Mouse (Mus musculus): ENCODE measurements at regions not wholly inside any gene's neighbourhood (a gene's known extent, or its start where the extent isn't known, plus 50 kb on each side); places are given as distances from the start of the nearest gene placed in this dataset.

DNA sequence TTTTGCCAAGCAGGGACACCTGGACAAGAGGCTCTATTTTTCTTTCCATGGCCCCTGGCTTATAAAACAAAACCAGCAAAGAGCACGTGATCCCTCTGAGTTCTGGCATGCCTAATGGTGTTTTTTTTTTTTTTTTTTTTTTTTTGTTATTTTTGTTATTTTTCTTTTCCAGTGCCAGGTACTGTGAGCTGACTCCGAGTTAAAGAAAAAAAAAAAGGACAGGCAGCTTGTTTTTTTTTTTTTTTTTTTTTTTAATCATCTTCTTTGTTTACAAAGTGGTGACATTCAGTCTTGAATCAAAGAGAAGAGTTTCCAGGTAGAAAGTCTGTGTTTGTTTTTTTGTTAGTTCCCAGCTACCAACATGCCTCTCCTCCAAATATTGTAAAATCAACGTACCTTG, 263.8 kb downstream of the Bcl11a start:
- no peak for DNase-seq

GRCm38 (mm10) chr11:24342176-24342575, 264.3 kb downstream of the Bcl11a start:
- no peak for DNase-seq

- no peak for DNase-seq
Measured at GRCm38 (mm10) chr11:24342732-24343131, 264.9 kb downstream of the Bcl11a start.

GRCm38 (mm10) chr11:24347225-24347624, 269.4 kb downstream of the Bcl11a start:
- DNase-seq: no peak

DNA sequence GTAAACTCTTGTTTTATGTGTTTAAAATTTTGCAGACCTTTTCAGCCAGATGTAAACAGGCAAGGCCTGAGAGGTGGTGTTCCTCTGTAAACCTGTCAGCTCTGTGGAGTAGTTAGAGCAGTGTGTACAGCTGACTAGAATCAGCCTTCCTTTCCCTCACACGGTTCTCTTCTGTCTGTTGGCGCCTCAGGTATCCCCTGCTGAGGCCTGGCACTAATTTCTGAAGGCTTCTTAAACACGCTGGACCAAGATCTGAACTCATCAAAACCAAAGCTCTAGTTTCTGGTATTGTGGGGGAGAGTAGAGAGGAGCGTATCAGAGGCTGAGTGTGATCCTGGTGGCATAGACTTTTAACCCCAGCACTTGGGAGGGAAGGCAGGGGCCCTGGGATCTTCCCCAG, 270.9 kb downstream of the Bcl11a start:
- DNase-seq: no peak

- no peak for DNase-seq
Measured at GRCm38 (mm10) chr11:24349967-24350643, 272.2 kb downstream of the Bcl11a start.

- DNase-seq: peak; percentile 4
Measured at GRCm38 (mm10) chr11:24350839-24351238, 273.0 kb downstream of the Bcl11a start.

GRCm38 (mm10) chr11:24352071-24352470, 274.2 kb downstream of the Bcl11a start:
- DNase-seq: no peak

DNA sequence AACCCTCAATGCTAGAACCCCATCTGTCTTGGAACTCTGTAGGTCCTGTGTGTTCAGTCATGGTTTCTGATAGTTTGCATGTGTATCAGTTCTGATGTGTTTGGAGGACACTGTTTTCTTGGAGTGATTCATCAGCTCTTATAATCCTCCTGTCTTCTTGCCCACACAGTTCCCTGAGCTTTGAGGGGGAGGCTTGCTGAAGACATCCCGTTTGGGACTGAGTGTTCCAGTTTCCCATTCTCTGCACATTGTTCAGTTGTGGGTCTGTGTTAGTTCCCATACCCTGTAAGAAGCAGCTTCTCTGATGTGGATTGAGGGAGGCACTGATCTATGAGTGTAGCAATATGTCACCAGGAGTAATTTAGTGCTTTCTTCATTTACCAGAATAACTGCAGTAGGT, 275.2 kb downstream of the Bcl11a start:
- DNase-seq: no peak

DNA sequence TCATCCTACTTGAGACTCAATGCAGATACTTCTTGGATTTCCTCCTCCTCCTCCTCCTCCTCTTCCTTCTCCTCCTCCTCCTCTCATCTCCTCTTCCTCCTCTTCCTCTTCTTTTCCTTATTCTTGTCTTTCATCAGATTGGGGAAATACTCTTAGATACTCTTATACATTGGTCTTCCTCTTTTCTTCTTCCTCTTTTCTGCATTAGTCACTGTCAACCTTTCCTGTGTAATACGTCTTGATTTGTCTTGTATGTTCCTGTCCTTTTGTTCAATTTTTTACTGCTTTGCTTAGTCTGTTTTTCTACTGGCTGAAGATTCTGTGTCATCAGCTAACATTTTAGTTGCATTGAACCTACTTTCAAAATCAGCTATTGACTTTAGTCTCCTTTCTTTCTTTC, 279.5 kb downstream of the Bcl11a start:
- no peak for DNase-seq

DNA sequence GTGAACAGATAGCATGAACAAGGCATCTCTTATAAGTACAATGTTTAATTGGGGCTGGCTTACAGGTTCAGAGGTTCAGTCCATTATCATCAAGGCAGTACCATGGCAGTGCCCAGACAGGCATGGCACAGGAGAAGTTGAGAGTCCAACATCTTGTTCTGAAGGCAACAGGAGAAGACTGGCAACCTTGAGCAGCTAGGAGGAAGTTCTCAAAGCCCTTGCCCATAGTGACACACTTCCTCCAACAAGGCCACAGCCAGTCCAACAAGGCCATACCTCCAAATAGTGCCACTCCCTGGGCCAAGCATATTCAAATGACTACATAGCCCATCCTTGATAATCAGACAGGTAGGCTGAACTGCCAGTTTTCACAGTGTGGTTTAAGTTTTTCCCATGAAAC, 281.2 kb downstream of the Bcl11a start:
- no peak for DNase-seq

DNA sequence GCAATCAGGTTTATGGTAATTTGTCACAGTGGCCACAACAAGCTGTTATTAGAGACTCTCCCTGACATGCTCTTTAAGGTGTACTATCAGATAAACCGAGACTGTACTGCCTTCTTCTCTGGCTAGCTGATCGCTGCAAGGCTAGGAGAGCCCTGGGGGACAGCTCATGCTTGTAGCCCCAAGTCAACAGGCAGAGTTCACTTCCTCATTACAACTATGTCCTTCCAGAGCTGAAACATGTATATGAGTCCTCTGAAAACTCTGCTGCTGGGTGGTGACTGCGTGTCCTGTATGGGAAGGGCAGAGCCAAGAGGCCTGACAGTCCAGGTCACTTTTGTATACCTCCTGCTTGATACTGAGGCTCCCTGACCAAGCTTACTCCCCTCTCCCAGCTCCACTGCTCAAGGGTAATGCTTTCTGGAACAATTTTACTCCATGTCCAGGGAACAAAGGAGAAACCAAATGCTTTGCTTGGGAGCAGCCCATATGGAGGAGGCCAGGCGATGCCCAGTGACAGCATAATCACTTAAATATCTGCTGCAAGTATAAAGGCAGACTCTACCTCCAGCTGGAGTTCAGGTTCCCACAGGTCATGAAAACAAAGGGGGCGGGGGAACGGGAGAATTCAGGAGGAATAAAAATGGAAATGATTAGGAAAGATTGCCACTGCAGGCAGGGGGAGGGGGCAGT, 284.3 kb downstream of the Bcl11a start:
- no peak for DNase-seq

DNA sequence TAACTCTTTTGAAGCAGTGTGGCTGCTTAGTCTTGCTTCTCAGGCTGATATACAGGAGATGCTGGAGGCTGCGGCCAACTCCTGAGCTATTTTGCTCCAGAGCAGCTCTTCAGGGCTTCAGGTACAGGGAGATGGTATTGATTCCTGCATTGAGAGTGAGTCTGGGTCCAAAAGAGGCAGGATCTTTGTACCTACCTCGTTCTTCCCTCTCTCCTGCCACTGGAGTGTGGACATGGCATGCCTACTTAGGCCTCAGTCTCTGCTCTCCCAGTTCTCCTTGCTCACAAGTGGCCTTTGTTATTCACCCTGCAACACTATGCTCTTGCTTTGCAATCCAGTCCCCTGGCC, 284.8 kb downstream of the Bcl11a start:
- no peak for DNase-seq

GRCm38 (mm10) chr11:24363418-24364364, 285.8 kb downstream of the Bcl11a start:
- peak; percentile 3 for DNase-seq

DNA sequence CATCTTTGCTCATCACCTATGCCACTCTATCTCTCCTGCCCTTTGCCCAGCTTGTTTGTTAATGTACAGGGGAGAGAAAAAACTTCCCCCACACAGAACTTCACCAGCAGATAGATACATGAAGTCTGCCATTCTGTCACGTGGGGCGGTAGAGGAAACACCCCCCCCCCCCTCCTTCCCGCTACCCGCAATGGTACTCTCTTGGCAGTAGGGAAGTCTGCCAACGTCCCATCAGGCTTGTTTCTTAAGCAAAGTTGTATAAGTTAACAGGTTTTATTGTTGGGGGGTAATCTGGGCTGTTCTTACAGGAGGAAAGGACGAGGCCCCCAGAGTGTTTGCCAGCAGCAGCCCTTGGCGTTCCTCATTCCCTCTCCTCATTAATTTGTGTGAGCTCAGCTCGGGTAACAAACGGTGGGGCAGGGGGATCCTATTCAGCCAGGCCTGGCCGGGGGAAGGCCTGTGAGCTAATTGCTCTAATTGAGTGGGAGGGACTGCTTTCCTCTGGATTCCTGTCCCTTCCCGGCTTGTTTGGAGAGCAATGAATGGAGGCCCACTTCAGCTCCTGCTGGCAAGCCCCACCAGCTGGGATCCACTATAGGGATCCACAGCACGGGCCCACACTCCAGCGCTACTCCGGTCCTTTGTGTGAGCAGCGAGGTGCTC, 292.5 kb downstream of the Bcl11a start:
- DNase-seq: no peak

DNA sequence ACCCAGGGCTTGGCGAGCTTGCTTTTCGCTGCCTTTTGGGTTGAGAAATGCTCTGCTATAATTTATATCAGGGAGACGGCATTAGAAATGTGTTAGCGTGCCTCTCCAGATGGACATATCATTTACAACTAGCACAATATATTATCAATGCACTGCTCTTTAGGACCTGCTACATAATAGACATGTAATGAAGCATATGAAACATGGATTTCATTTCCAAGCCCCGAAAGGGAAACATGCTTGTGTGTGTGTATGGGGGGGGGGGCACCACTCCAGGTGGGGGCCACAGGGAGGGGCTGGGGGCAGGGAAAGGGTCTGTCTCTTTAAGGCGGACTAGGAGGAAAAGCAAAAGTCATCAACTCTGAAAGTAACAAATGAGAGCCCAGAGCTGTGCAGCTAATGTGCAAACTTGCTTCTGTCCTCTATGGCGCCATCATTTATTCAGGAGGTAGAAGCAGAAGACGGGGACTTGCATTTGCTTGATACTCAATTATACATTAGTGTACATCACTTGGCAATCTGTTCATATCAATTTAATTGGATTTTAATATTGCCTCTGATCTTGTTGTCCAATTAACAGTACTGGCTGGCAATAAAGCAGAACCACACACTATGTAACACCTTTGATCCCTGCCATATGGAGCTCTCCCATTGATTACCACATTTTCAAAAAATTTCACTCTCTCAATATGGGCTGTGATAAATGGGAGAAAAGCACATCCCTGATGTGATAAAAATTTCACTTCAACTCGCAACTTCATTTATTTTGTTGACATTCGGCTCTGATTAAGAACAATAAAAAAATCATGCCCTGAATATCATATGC, 293.2 kb downstream of the Bcl11a start:
- DNase-seq: no peak

DNA sequence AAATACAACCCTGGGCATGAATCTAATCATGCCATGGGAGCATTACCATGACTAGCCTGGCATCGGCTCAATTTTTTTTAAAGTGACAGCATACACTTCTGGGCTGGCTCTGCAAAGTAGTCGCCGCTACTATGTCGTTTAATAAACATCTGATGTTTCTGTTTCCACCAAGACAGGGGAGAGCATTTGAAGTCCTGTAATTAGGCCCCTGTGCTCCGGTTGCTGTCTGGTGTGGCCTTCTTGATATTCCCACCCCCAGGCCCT, 293.8 kb downstream of the Bcl11a start:
- peak; percentile 22 for DNase-seq

GRCm38 (mm10) chr11:24371963-24372362, 294.1 kb downstream of the Bcl11a start:
- DNase-seq: peak; percentile 75

DNA sequence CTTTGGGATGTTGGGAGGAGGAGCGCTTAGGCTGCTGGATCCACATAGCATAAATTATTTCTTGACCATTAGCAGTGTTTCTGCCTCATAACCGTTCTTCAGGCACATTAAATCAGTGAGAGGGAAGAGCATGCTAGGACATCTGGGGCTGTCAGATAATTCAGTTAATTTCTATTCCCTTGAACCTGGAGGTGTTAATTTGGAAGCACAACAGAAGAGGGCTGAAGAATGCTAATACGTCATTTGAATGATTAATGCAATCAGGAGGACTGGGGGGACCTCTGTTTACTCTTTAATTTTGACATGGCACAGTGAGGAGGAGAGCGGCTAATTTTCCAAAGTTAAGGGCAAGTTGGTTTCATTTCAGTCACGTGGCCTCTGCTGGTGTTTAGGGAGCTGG, 294.8 kb downstream of the Bcl11a start:
- DNase-seq: no peak

DNA sequence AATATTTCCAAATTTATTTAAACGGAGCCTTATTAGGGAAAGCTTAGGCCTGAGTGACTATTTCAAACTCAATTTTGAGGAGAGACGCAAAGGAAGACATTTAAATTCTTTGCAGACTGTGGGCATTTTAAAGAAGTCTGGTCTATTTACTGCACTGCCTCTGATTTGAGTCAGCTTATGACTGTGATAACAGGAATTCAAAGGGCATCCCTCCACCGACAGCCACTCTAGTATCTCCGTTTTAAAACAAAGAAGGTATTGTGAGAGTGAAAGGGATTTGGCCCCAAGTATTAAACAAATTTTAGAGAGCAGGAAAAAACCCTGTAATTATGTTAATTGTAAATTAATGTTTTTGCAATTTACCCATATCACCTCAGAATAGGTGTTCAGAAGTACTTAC, 295.4 kb downstream of the Bcl11a start:
- DNase-seq: no peak

GRCm38 (mm10) chr11:24377530-24377929, 299.7 kb downstream of the Bcl11a start:
- no peak for DNase-seq

GRCm38 (mm10) chr11:24390578-24390977, 312.7 kb downstream of the Bcl11a start:
- no peak for DNase-seq

DNA sequence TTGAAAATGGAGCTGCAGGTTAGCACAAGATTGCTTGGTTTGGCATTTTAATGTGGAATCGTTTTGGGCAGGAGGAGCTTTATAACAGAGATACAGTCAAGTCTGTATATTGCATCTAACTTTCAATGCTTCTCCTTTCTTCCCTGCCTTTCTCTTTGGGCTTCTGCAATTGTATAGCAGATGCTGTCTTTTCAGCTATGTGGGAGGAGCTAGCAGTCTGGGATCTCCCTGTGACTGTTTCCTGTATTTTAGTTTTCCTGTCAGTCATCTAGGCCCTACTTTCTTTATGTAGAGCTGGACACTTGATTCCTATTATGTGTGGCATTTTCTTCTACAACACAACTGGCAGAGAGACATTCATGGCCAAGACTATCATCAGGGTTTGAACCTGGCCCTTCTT, 313.5 kb downstream of the Bcl11a start:
- no peak for DNase-seq
